Mouse (Mus musculus) erythroblast, embryonic 14.5 days (primary cell): ENCODE measurements around the gene Zfp931.

Experiments used
- GATA1 ChIP-seq: IDR thresholded peaks from 2 replicates; pipeline ENCODE4 v1.6.1; 2012; ENCODE audit warnings: low read length, inconsistent platforms, mixed read lengths
- TAL1 ChIP-seq: IDR thresholded peaks from 3 replicates; pipeline ENCODE4 v1.6.1; 2012; ENCODE audit warnings: low read length, inconsistent platforms, mixed read lengths

- no peak for TF ChIP-seq GATA1
- TF ChIP-seq TAL1 = no peak
Measured at GRCm38 (mm10) chr2:178120651-178121374, 42.5 kb upstream of the Zfp931 start.
